Mouse (Mus musculus): ENCODE results near the gene Sema4b. TPM values are rescaled to one million over a fixed set of nuclear protein-coding genes. Genes with fewer than 3 reads are reported as not detected.

The Sema4b gene
- total and polyA plus RNA-seq, 2 experiments from 2014 or later, result 28.1 to 47.5 TPM

DNA sequence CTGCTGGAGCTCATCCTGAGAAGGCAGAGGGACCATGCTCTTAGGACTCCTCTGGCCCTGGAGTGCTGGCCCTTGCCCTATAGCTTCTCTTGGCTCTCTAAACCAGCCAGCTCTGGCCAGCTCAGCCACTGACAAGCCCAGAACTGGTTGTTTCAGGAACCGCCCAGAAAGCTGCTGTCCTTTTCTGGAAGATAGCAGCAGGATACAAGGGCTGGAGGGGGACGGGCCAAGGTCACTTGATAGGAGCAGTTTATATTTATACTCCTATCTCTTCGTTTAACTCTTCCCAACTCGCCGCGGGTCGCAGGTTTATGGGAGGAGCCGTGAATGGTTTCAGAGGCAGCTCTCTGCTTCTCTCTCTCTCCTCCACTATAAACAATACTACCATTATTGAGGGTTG, 620 bp upstream of the Sema4b start:
- Histone ChIP-seq H3K9ac (replicated peaks; ENCODE audit: low read length) (peak overlapping the region; percentile 67), H3K4me3 (ENCODE audit: low read length) (peak overlapping the region; percentile 51), H3K4me2 (ENCODE audit: low read depth, low read length) (peak overlapping the region; percentile 88), H3K36me3 (ENCODE audit: insufficient read depth, low read length) (no peaks in the 10 kb centered on the region), H3K27me3 (ENCODE audit: insufficient read depth, low read length) (no peaks in the 10 kb centered on the region), H3K4me1 (ENCODE audit: insufficient read depth, low read length) (peaks cover 24% of the 10 kb centered on the region), H3K9me3 (ENCODE audit: low read length) (no peaks in the 10 kb centered on the region), H3K27ac (peak overlapping the region; percentile 87)
- DNase-seq (ENCODE audit: low spot score) (peak; percentile 24), ATAC-seq (peak; percentile 15; the same call in 1 of the 2 replicates)
- WGBS, result 19% methylated on average over 8 of the region's 8 CpGs
- TF ChIP-seq CTCF (IDR thresholded peaks at IDR 0.05; ENCODE audit: low read depth), result no peak

- Histone ChIP-seq H3K9ac (replicated peaks; ENCODE audit: low read length) (peak overlapping the region; percentile 67), H3K4me1 (ENCODE audit: insufficient read depth, low read length) (peaks cover 38% of the 10 kb centered on the region), H3K4me3 (ENCODE audit: low read length) (peak overlapping the region; percentile 51), H3K27ac (peak overlapping the region; percentile 87), H3K4me2 (ENCODE audit: low read depth, low read length) (peak overlapping the region; percentile 88), H3K9me3 (ENCODE audit: low read length) (no peaks in the 10 kb centered on the region), H3K36me3 (ENCODE audit: insufficient read depth, low read length) (no peaks in the 10 kb centered on the region), H3K27me3 (ENCODE audit: insufficient read depth, low read length) (no peaks in the 10 kb centered on the region)
- WGBS, result 37% methylated on average over 12 of the region's 12 CpGs
- TF ChIP-seq CTCF (IDR thresholded peaks at IDR 0.05; ENCODE audit: low read depth), result no peak
- DNase-seq (ENCODE audit: low spot score) (no peak), ATAC-seq (no peak)
Observed at GRCm38 (mm10) chr7:80187501-80187900, 860 bp downstream of the Sema4b start.

DNA sequence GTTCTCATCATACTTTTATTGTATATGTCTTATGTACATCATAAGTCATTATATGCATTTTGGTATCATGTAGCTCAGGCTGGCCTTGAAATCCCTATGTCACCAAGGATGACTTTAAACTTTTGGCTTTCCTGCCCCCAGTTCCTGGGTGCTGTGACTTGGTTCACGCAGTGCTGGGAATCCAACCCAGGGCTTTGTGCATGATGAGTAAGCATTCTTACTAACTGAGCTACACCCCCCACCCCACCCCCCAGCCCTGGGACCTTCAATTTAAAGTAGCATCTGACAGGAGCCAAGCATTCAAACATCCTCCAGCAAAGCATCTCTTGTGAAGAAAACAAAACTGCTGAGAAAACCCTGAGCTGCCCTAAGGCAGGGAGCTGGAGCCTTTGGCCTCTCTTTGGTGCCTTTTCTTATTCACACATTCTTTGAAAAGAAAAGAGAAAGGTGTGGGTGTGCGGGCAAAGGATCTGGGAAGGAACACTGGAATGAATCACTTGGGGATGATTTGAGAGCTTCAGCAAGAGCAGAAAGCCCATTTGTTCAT, 2.0 kb downstream of the Sema4b start:
- Histone ChIP-seq H3K9me3 (ENCODE audit: low read length) (no peaks in the 10 kb centered on the region), H3K4me3 (ENCODE audit: low read length) (no peak overlapping the region), H3K27me3 (ENCODE audit: insufficient read depth, low read length) (no peaks in the 10 kb centered on the region), H3K27ac (peak overlapping the region; percentile 36; the same call in 1 of the 2 replicates), H3K36me3 (ENCODE audit: insufficient read depth, low read length) (no peaks in the 10 kb centered on the region), H3K4me2 (ENCODE audit: low read depth, low read length) (peak overlapping the region; percentile 8; the same call in 1 of the 2 replicates), H3K9ac (replicated peaks; ENCODE audit: low read length) (no peak overlapping the region; the same call in 1 of the 2 replicates), H3K4me1 (ENCODE audit: insufficient read depth, low read length) (peaks cover 44% of the 10 kb centered on the region)
- 61% methylated on average over 2 of the region's 2 CpGs for WGBS
- TF ChIP-seq CTCF (IDR thresholded peaks at IDR 0.05; ENCODE audit: low read depth), result no peak
- ATAC-seq, result no peak
- no peak for DNase-seq (ENCODE audit: low spot score)

- DNase-seq (ENCODE audit: low spot score), result peak; percentile 48
- ATAC-seq, result no peak
- Histone ChIP-seq H3K9me3 (ENCODE audit: low read length) (no peaks in the 10 kb centered on the region), H3K27ac (0 out of 2 replicates have a peak overlapping the region, but pooled peaks have one; percentile 36), H3K27me3 (ENCODE audit: insufficient read depth, low read length) (no peaks in the 10 kb centered on the region), H3K36me3 (ENCODE audit: insufficient read depth, low read length) (no peaks in the 10 kb centered on the region), H3K4me2 (ENCODE audit: low read depth, low read length) (peak overlapping the region; percentile 8; the same call in 1 of the 2 replicates), H3K4me3 (ENCODE audit: low read length) (no peak overlapping the region), H3K4me1 (ENCODE audit: insufficient read depth, low read length) (peaks cover 44% of the 10 kb centered on the region), H3K9ac (replicated peaks; ENCODE audit: low read length) (no peak overlapping the region; the same call in 1 of the 2 replicates)
- no peak for TF ChIP-seq CTCF (IDR thresholded peaks at IDR 0.05; ENCODE audit: low read depth)
- WGBS, result 27% methylated on average over 11 of the region's 11 CpGs
Observed at GRCm38 (mm10) chr7:80189147-80189933, 2.7 kb downstream of the Sema4b start.

GRCm38 (mm10) chr7:80191455-80191854, 4.8 kb downstream of the Sema4b start:
- ATAC-seq (no peak), DNase-seq (ENCODE audit: low spot score) (no peak)
- Histone ChIP-seq H3K36me3 (ENCODE audit: insufficient read depth, low read length) (no peaks in the 10 kb centered on the region), H3K9me3 (ENCODE audit: low read length) (no peaks in the 10 kb centered on the region), H3K4me1 (ENCODE audit: insufficient read depth, low read length) (peaks cover 38% of the 10 kb centered on the region), H3K4me3 (ENCODE audit: low read length) (no peak overlapping the region), H3K27ac (peak overlapping the region; percentile 70; the same call in 1 of the 2 replicates), H3K4me2 (ENCODE audit: low read depth, low read length) (no peak overlapping the region), H3K27me3 (ENCODE audit: insufficient read depth, low read length) (no peaks in the 10 kb centered on the region), H3K9ac (replicated peaks; ENCODE audit: low read length) (no peak overlapping the region)
- WGBS, result 47% methylated on average over 5 of the region's 5 CpGs
- no peak for TF ChIP-seq CTCF (IDR thresholded peaks at IDR 0.05; ENCODE audit: low read depth)

GRCm38 (mm10) chr7:80192226-80193061, 5.8 kb downstream of the Sema4b start:
- H3K4me3 ChIP-seq (ENCODE audit: low read length), result no peak overlapping the region
- no peak for TF ChIP-seq CTCF (IDR thresholded peaks at IDR 0.05; ENCODE audit: low read depth)
- peak overlapping the region; percentile 44 for H3K4me2 ChIP-seq (ENCODE audit: low read depth, low read length)
- ATAC-seq, result peak; percentile 82
- H3K4me1 ChIP-seq (ENCODE audit: insufficient read depth, low read length), result peaks cover 39% of the 10 kb centered on the region
- no peaks in the 10 kb centered on the region for H3K9me3 ChIP-seq (ENCODE audit: low read length)
- H3K36me3 ChIP-seq (ENCODE audit: insufficient read depth, low read length), result no peaks in the 10 kb centered on the region
- H3K9ac ChIP-seq (replicated peaks; ENCODE audit: low read length), result no peak overlapping the region; the same call in 1 of the 2 replicates
- peak overlapping the region; percentile 70 for H3K27ac ChIP-seq
- H3K27me3 ChIP-seq (ENCODE audit: insufficient read depth, low read length), result no peaks in the 10 kb centered on the region
- DNase-seq (ENCODE audit: low spot score), result peak; percentile 93
- WGBS, result 10% methylated on average over 16 of the region's 16 CpGs

Measured in hindbrain, postnatal 0 days (tissue).